Mouse (Mus musculus): ENCODE data around the gene Acap1. TPM values are rescaled to one million over a fixed set of nuclear protein-coding genes. Genes with fewer than 3 reads are reported as not detected.
A peak's percentile ranks its signal among the peaks of the same experiment; 100 is the strongest.

Gene Acap1
- polyA plus RNA-seq, 2 experiments: 2.8 to 3.3 TPM

DNA sequence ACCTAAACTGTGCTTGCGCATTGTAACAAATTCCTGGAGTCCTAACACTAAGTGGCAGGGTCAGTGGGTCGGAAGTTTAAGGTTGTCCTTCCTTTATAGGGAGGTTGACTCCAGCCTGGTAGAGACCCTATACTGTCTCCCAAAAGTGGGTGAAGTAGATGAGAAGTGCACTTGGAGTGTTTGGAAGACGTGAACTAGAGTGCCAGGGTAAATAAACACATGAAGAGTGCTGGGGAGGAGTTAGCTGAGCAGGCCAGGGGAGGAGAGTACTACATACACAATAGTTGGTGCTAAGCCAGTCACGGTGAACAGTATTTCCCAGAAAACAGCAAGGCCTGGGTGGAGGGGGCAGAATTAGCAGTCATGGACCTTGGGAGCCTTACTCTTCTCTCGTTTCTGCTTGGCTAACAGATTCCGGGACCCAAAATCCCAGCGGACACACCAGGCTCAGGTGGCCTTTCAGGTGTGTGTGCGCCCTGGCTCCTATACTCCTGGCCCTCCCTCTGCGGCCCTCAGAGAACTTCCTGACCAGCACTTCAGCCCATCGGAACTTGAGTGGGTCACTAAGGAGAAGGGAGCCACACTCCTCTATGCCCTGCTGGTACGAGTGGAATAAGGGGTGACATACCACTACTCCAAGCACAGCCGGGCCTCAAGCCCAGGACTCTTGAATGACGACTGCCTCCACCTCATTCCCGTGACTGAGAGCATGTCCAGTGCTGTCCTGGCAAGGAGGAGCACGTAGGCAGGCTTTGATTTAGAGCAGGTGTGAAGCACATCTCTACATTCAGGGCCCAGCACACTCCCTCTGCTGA, 17.6 kb upstream of the Acap1 start:
- peak overlapping the region; percentile 82 to 90 for H3K4me3 ChIP-seq (ENCODE audit: insufficient read depth in 1 of 2, low read depth in 2 of 2, low read length in 2 of 2)
- H3K4me1 ChIP-seq (replicated peaks; ENCODE audit: control insufficient read depth in 2 of 2, insufficient read depth in 2 of 2, low read length in 1 of 2): peaks cover 21 to 35% of the 10 kb centered on the region in 2 experiments
- peak overlapping the region; percentile 100 for H3K4me2 ChIP-seq (ENCODE audit: low read depth)
- peak overlapping the region; percentile 49 for H3K27ac ChIP-seq
- TF ChIP-seq CTCF (IDR thresholded peaks at IDR 0.05; ENCODE audit: low read depth) (no peak), EP300 (IDR thresholded peaks at IDR 0.05; ENCODE audit: low read depth) (no peak)
- no peaks in the 10 kb centered on the region for H3K27me3 ChIP-seq (ENCODE audit: control insufficient read depth, insufficient read depth, low read length)
- 75% methylated on average over 15 of the region's 15 CpGs for WGBS (ENCODE audit: insufficient replicate concordance)
- no peaks in the 10 kb centered on the region for H3K9me3 ChIP-seq (ENCODE audit: control insufficient read depth, low read length)
- DNase-seq (ENCODE audit: low read depth in 3 of 3, low spot score in 3 of 3) (no peak), ATAC-seq (ENCODE audit: insufficient read depth) (no peak)
- H3K9ac ChIP-seq (replicated peaks): peak overlapping the region; percentile 64
- H3K36me3 ChIP-seq (replicated peaks; ENCODE audit: control insufficient read depth, insufficient read depth, low read depth): peaks cover 72% of the 10 kb centered on the region

DNA sequence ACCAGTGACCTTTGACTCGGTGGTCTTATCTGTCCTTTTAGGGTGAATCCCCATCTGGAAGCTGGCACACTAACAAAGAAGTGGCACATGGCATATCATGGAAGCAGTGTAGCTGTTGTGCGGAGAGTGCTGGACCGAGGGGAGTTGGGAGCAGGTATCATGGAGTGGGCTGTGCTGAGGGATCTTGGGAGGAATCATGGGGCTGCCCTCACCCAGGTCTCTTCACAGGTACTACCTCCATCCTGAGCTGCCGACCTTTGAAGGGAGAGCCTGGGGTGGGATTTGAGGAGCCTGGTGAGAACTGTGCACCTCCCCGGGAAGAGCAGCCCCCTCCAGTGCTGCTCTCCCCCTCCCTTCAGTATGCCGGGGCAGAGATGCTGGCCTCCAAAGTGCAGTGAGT, 16.4 kb upstream of the Acap1 start:
- ATAC-seq (ENCODE audit: insufficient read depth) (no peak), DNase-seq (ENCODE audit: low read depth in 3 of 3, low spot score in 3 of 3) (no peak)
- peaks cover 9 to 24% of the 10 kb centered on the region in 2 experiments for H3K4me1 ChIP-seq (replicated peaks; ENCODE audit: control insufficient read depth in 2 of 2, insufficient read depth in 2 of 2, low read length in 1 of 2)
- H3K27ac ChIP-seq: no peak overlapping the region
- H3K27me3 ChIP-seq (ENCODE audit: control insufficient read depth, insufficient read depth, low read length): no peaks in the 10 kb centered on the region
- H3K4me2 ChIP-seq (ENCODE audit: low read depth): no peak overlapping the region
- peaks cover 72% of the 10 kb centered on the region for H3K36me3 ChIP-seq (replicated peaks; ENCODE audit: control insufficient read depth, insufficient read depth, low read depth)
- H3K4me3 ChIP-seq (ENCODE audit: insufficient read depth in 1 of 2, low read depth in 2 of 2, low read length in 2 of 2): no peak overlapping the region
- no peak overlapping the region for H3K9ac ChIP-seq (replicated peaks)
- TF ChIP-seq EP300 (IDR thresholded peaks at IDR 0.05; ENCODE audit: low read depth): no peak
- TF ChIP-seq CTCF (IDR thresholded peaks at IDR 0.05; ENCODE audit: low read depth): no peak
- H3K9me3 ChIP-seq (ENCODE audit: control insufficient read depth, low read length): no peaks in the 10 kb centered on the region
- 82% methylated on average over 6 of the region's 6 CpGs for WGBS (ENCODE audit: insufficient replicate concordance)

DNA sequence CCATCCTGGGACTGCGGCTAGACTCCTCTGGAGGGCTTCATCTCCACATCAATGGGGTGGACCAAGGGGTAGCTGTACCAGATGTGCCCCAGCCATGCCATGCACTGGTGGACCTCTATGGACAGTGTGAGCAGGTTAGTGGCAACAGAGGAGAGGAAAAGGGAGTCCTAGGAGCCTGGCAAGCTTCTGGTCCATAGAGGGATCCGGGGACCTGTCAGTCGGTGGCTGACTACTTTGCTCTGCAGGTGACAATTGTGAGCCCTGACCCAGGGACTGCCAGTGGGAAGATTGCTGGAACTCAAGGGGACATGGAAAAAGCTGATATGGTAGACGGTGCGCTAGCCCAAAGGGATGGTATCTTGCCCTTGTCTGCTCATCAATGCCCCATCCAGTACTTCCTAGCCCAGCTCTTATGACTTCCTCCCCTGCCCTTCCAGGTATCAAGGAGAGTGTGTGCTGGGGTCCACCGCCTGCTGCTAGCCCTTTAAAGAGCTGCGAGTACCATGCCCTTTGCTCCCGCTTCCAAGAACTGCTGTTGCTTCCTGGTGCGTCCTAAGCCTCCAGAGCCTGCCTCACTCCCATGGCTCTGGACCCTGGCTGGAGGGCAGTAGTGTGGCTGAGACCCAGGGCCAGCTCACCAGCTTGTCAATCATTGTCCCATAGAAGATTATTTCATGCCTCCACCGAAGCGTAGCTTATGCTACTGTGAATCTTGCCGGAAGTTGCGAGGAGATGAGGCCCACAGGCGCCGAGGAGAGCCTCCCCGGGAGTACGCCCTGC, 15.6 kb upstream of the Acap1 start:
- ATAC-seq (ENCODE audit: insufficient read depth) (no peak), DNase-seq (ENCODE audit: low read depth in 3 of 3, low spot score in 3 of 3) (no peak)
- no peaks in the 10 kb centered on the region for H3K9me3 ChIP-seq (ENCODE audit: control insufficient read depth, low read length)
- peaks cover 5 to 21% of the 10 kb centered on the region in 2 experiments for H3K4me1 ChIP-seq (replicated peaks; ENCODE audit: control insufficient read depth in 2 of 2, insufficient read depth in 2 of 2, low read length in 1 of 2)
- H3K4me3 ChIP-seq (ENCODE audit: insufficient read depth in 1 of 2, low read depth in 2 of 2, low read length in 2 of 2): no peak overlapping the region
- TF ChIP-seq EP300 (IDR thresholded peaks at IDR 0.05; ENCODE audit: low read depth): no peak
- no peak for TF ChIP-seq CTCF (IDR thresholded peaks at IDR 0.05; ENCODE audit: low read depth)
- H3K9ac ChIP-seq (replicated peaks): no peak overlapping the region
- H3K4me2 ChIP-seq (ENCODE audit: low read depth): no peak overlapping the region
- H3K27me3 ChIP-seq (ENCODE audit: control insufficient read depth, insufficient read depth, low read length): no peaks in the 10 kb centered on the region
- peaks cover 73% of the 10 kb centered on the region for H3K36me3 ChIP-seq (replicated peaks; ENCODE audit: control insufficient read depth, insufficient read depth, low read depth)
- H3K27ac ChIP-seq: no peak overlapping the region
- 85% methylated on average over 17 of the region's 17 CpGs for WGBS (ENCODE audit: insufficient replicate concordance)

DNA sequence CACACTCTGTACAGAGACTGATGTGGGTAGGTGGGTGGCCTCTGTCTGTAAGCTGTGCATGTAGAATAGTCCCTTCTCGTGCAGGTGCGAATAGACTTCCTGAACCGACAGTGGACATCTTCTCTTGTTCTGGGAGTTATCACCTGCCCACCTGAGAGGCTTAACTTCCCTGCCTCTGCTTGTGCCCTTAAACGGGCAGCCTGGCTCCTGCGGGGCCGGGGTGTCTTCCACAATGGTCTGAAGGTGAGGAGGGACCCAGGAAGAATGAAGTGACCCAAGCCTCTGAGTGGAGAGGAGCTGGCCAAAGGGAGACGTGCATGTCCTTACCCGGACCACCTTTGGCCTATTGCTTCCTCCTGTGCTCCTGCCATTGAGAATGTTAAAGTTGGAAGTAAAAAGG, 14.8 kb upstream of the Acap1 start:
- Histone ChIP-seq H3K4me1 (replicated peaks; ENCODE audit: control insufficient read depth in 2 of 2, insufficient read depth in 2 of 2, low read length in 1 of 2) (peaks cover 0 to 13% of the 10 kb centered on the region in 2 experiments; a peak in 2 of 4 replicates), H3K4me3 (ENCODE audit: insufficient read depth in 1 of 2, low read depth in 2 of 2, low read length in 2 of 2) (no peak overlapping the region), H3K9me3 (ENCODE audit: control insufficient read depth, low read length) (no peaks in the 10 kb centered on the region), H3K4me2 (ENCODE audit: low read depth) (no peak overlapping the region), H3K27ac (no peak overlapping the region), H3K27me3 (ENCODE audit: control insufficient read depth, insufficient read depth, low read length) (no peaks in the 10 kb centered on the region), H3K36me3 (replicated peaks; ENCODE audit: control insufficient read depth, insufficient read depth, low read depth) (peaks cover 73% of the 10 kb centered on the region), H3K9ac (replicated peaks) (no peak overlapping the region)
- TF ChIP-seq CTCF (IDR thresholded peaks at IDR 0.05; ENCODE audit: low read depth) (no peak), EP300 (IDR thresholded peaks at IDR 0.05; ENCODE audit: low read depth) (no peak)
- ATAC-seq (ENCODE audit: insufficient read depth): no peak
- WGBS (ENCODE audit: insufficient replicate concordance): 81% methylated on average over 8 of the region's 8 CpGs
- no peak for DNase-seq (ENCODE audit: low read depth in 3 of 3, low spot score in 3 of 3)

DNA sequence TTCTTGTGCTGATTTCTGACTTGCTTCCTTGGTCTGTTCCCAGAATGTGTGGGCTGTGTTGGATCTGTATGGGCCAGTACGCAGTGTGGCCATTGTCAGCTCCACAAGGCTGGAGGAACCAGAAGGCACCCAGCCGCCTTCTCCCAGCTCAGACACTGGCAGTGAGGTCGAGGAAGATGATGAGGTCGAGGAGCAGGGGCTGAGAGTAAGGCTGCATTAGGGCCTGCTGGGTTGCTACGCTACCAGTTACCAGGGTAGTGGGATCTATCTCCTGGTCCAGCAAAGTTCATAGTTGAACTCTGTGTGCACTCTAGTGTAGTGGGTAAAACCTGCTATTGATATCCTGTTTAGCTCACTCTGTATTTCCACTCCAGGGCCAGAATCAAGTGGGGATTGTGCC, 13.8 kb upstream of the Acap1 start:
- 86% methylated on average over 5 of the region's 5 CpGs for WGBS (ENCODE audit: insufficient replicate concordance)
- Histone ChIP-seq H3K36me3 (replicated peaks; ENCODE audit: control insufficient read depth, insufficient read depth, low read depth) (peaks cover 79% of the 10 kb centered on the region), H3K27me3 (ENCODE audit: control insufficient read depth, insufficient read depth, low read length) (no peaks in the 10 kb centered on the region), H3K27ac (no peak overlapping the region), H3K9me3 (ENCODE audit: control insufficient read depth, low read length) (no peaks in the 10 kb centered on the region), H3K4me1 (replicated peaks; ENCODE audit: control insufficient read depth in 2 of 2, insufficient read depth in 2 of 2, low read length in 1 of 2) (peaks cover 0 to 9% of the 10 kb centered on the region in 2 experiments; a peak in 1 of 4 replicates), H3K4me3 (ENCODE audit: insufficient read depth in 1 of 2, low read depth in 2 of 2, low read length in 2 of 2) (no peak overlapping the region), H3K4me2 (ENCODE audit: low read depth) (no peak overlapping the region), H3K9ac (replicated peaks) (no peak overlapping the region)
- DNase-seq (ENCODE audit: low read depth in 3 of 3, low spot score in 3 of 3): no peak
- TF ChIP-seq EP300 (IDR thresholded peaks at IDR 0.05; ENCODE audit: low read depth) (no peak), CTCF (IDR thresholded peaks at IDR 0.05; ENCODE audit: low read depth) (no peak)
- ATAC-seq (ENCODE audit: insufficient read depth): no peak

Measured in liver, embryonic 14.5 days (tissue).